In the genomic region with DNA sequence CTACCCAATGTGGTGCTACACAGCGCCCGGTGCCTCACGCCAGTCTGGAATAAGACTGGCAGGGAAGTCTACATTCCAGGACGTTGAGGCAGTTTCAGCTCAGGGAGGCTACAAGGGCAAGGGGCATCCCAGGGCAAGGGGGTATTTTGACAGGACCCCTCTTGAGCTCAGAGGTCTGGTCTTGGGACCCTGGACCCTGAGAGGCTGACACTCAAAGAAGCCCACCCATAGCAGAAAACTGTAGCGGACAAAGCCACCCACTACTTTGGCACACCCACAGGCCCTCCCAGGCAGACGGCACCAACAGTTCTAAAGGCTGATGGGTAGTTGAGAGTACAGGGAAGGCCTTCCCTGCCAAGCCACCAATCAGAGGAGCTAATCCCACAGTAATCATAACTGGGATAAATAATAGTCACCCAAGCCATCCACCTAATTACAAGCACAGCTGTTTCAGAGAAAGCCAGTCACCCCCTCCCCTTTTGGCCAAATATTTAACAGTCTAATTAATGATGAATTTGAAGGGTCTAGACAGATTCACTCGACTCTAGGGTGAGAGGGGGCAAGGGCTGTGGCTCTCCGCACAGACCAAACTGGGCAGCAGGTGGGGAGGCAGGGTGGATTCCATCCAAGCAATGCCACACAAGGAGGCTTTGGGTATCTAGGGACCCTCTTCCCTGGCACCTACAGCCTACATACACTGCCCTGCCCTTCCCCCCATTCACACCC, we compare ENCODE assay signal across 11 mouse cellular contexts. TPM values are rescaled to one million over a fixed set of nuclear protein-coding genes. Genes with fewer than 3 reads are reported as not detected.
A peak's percentile ranks its signal among the peaks of the same experiment; 100 is the strongest.
DNase-seq lines count a peak whose midpoint lies in the region; ATAC-seq lines count a peak whose summit lies in the region.
"Had no signal": no experiment of that assay in that cellular context is flagged by ENCODE, and none has a peak within 500 bp of the region (broad histone marks: within the 10 kb centered on the region; RNA-seq: fewer than 3 reads in every experiment).

No protein-coding gene starts in this region.

- peak overlapping the region; percentile 69 for H3K4me3 ChIP-seq in heart, embryonic 10.5 days
- peak overlapping the region; percentile 63 for H3K4me3 ChIP-seq in heart, embryonic 16.5 days (ENCODE audit: low read length)
- peak overlapping the region; percentile 67 for H3K4me3 ChIP-seq in midbrain, embryonic 14.5 days (replicated peaks; ENCODE audit: low read depth, low read length)

- no peak for DNase-seq in heart, embryonic 10.5 days (ENCODE audit: low spot score)
- no peak for DNase-seq in heart, adult 8-10 months (ENCODE audit: low spot score)
- DNase-seq in adipocyte (ENCODE audit: low spot score): peak; percentile 31
- peak; percentile 47 for DNase-seq in midbrain, embryonic 14.5 days
- DNase-seq in frontal cortex, postnatal 14 days (ENCODE audit: low spot score in 2 of 2): no peak
- DNase-seq in cerebellum, adult 9-10 months: no peak
- no peak for DNase-seq in cerebellum, adult 11 months
- DNase-seq: adrenal gland, adult 2 months had no signal

- H3K9ac ChIP-seq in heart, embryonic 16.5 days (ENCODE audit: low read length): peak overlapping the region; percentile 80
- peak overlapping the region; percentile 95 for H3K9ac ChIP-seq in midbrain, embryonic 14.5 days (replicated peaks; ENCODE audit: low read length)

- H3K27me3 ChIP-seq in heart, embryonic 10.5 days (ENCODE audit: insufficient read depth, poor library complexity, severe bottlenecking): no peaks in the 10 kb centered on the region
- H3K27me3 ChIP-seq in heart, embryonic 16.5 days (ENCODE audit: control insufficient read depth, insufficient read depth, low read length): no peaks in the 10 kb centered on the region
- H3K27me3 ChIP-seq in midbrain, embryonic 14.5 days (ENCODE audit: control insufficient read depth, insufficient read depth, low read length): no peaks in the 10 kb centered on the region

- H3K9me3 ChIP-seq in heart, embryonic 10.5 days: no peaks in the 10 kb centered on the region
- H3K9me3 ChIP-seq in heart, embryonic 16.5 days (replicated peaks; ENCODE audit: control insufficient read depth, low read length): no peaks in the 10 kb centered on the region
- no peaks in the 10 kb centered on the region for H3K9me3 ChIP-seq in midbrain, embryonic 14.5 days (ENCODE audit: control insufficient read depth, low read length)

- WGBS in heart, embryonic 10.5 days: 82% methylated on average over 8 of the region's 8 CpGs
- 77% methylated on average over 8 of the region's 8 CpGs for WGBS in heart, embryonic 16.5 days
- 76% methylated on average over 8 of the region's 8 CpGs for WGBS in midbrain, embryonic 14.5 days

- peak overlapping the region; percentile 89 for H3K27ac ChIP-seq in heart, embryonic 10.5 days
- peak overlapping the region; percentile 79 for H3K27ac ChIP-seq in heart, embryonic 16.5 days (ENCODE audit: low read length)
- H3K27ac ChIP-seq in midbrain, embryonic 14.5 days (replicated peaks; ENCODE audit: low read depth, low read length): peak overlapping the region; percentile 86

- peaks cover 69% of the 10 kb centered on the region for H3K4me1 ChIP-seq in heart, embryonic 10.5 days
- peaks cover 65% of the 10 kb centered on the region for H3K4me1 ChIP-seq in heart, embryonic 16.5 days (ENCODE audit: control insufficient read depth, insufficient read depth, low read length)
- H3K4me1 ChIP-seq in midbrain, embryonic 14.5 days (ENCODE audit: control insufficient read depth, insufficient read depth, low read length): peaks cover 37% of the 10 kb centered on the region

- H3K4me2 ChIP-seq in heart, embryonic 16.5 days (ENCODE audit: low read depth, low read length): peak overlapping the region; percentile 82
- peak overlapping the region; percentile 62 for H3K4me2 ChIP-seq in midbrain, embryonic 14.5 days (ENCODE audit: low read length)

- peaks cover 37% of the 10 kb centered on the region for H3K36me3 ChIP-seq in heart, embryonic 10.5 days
- H3K36me3 ChIP-seq in heart, embryonic 16.5 days (ENCODE audit: control insufficient read depth, insufficient read depth): peaks cover 13% of the 10 kb centered on the region
- H3K36me3 ChIP-seq in midbrain, embryonic 14.5 days (ENCODE audit: control insufficient read depth, insufficient read depth, low read length): peaks cover 36% of the 10 kb centered on the region

- no peak for ATAC-seq in heart, embryonic 16.5 days (replicated peaks; ENCODE audit: extremely low read depth, insufficient read depth, low FRiP score)
- no peak for ATAC-seq in midbrain, embryonic 14.5 days (ENCODE audit: low FRiP score, low TSS enrichment)

RNA-seq across cellular contexts. Expression of a gene that starts 15.2 kb away (rescaled TPM):
- polyA plus RNA-seq in heart, embryonic 10.5 days (2016; fragmentation: Nextera tagmentation; extraction: Ambion mirVana): 29.1 and 34.7 TPM in 2 replicates
- total RNA-seq in heart, adult 8-10 months (2022): 100 to 1,000 TPM; 108 to 146 (median 128) TPM
- 25.9 and 30.4 TPM in 2 replicates for polyA plus RNA-seq in heart, embryonic 16.5 days (2015; fragmentation: Nextera tagmentation; extraction: Ambion mirVana)
- 46.7 and 51.1 TPM in 2 replicates for polyA plus RNA-seq in midbrain, embryonic 14.5 days (2014; fragmentation: Nextera tagmentation; extraction: Ambion mirVana)

RNA-seq across cellular contexts. Expression of a gene that starts 46.8 kb away (rescaled TPM):
- polyA plus RNA-seq in heart, embryonic 10.5 days (2016; fragmentation: Nextera tagmentation; extraction: Ambion mirVana): not detected in 2 replicates
- not detected for total RNA-seq in heart, adult 8-10 months (2022)
- 0.07 TPM in 1 of 2 replicates, not detected in the other for polyA plus RNA-seq in heart, embryonic 16.5 days (2015; fragmentation: Nextera tagmentation; extraction: Ambion mirVana)
- not detected in 2 replicates for polyA plus RNA-seq in midbrain, embryonic 14.5 days (2014; fragmentation: Nextera tagmentation; extraction: Ambion mirVana)
- total RNA-seq: adrenal gland, adult 2 months; layer of hippocampus, postnatal 25 days had no signal
- polyA plus RNA-seq: adrenal gland, adult 2 months; C2C12 had no signal

RNA-seq across cellular contexts. Expression of a gene that starts 47.9 kb away (rescaled TPM):
- 159 and 167 TPM in 2 replicates for polyA plus RNA-seq in heart, embryonic 10.5 days (2016; fragmentation: Nextera tagmentation; extraction: Ambion mirVana)
- 10 to 100 TPM; 79.7 to 89.3 (median 80.9) TPM for total RNA-seq in heart, adult 8-10 months (2022)
- 120 and 132 TPM in 2 replicates for polyA plus RNA-seq in heart, embryonic 16.5 days (2015; fragmentation: Nextera tagmentation; extraction: Ambion mirVana)
- polyA plus RNA-seq in midbrain, embryonic 14.5 days (2014; fragmentation: Nextera tagmentation; extraction: Ambion mirVana): 99.8 and 160 TPM in 2 replicates

RNA-seq across cellular contexts. Expression of a gene that starts 47.9 kb away (rescaled TPM):
- polyA plus RNA-seq in heart, embryonic 10.5 days (2016; fragmentation: Nextera tagmentation; extraction: Ambion mirVana): 77.2 and 84.8 TPM in 2 replicates
- total RNA-seq in heart, adult 8-10 months (2022): 10 to 100 TPM; 19.1 to 35.6 (median 22.8) TPM
- polyA plus RNA-seq in heart, embryonic 16.5 days (2015; fragmentation: Nextera tagmentation; extraction: Ambion mirVana): 56.9 and 65.2 TPM in 2 replicates
- 187 and 211 TPM in 2 replicates for polyA plus RNA-seq in midbrain, embryonic 14.5 days (2014; fragmentation: Nextera tagmentation; extraction: Ambion mirVana)

Comparison
In these comparisons a context has a peak if more than half of its experiments do, and no peak if none do; other contexts are left out.
1. DNase-seq: peak in adipocyte (single experiment) and midbrain, embryonic 14.5 days (single experiment); none in heart, embryonic 10.5 days (single experiment), heart, adult 8-10 months (single experiment), frontal cortex, postnatal 14 days (0 of 2), cerebellum, adult 9-10 months (single experiment) and cerebellum, adult 11 months (single experiment).
2. Peak in every context shown above with its lines, with median percentiles within 50 percentile points of each other: H3K27ac ChIP-seq and H3K4me3 ChIP-seq.